Mouse (Mus musculus): Measurements from ENCODE around the gene Alk.

- TF ChIP-seq CTCF (IDR thresholded peaks at IDR 0.05; ENCODE audit: control insufficient read depth, insufficient read depth, insufficient read length) = no peak
- TF ChIP-seq USF1 (IDR thresholded peaks at IDR 0.05; ENCODE audit: low read depth) = no peak
- no peak for TF ChIP-seq MYOG (IDR thresholded peaks at IDR 0.05; ENCODE audit: control insufficient read depth, extremely low read depth, insufficient read length)
- TF ChIP-seq CEBPB (IDR thresholded peaks at IDR 0.05; ENCODE audit: low read depth) = no peak
These were observed 93.7 kb downstream of the Alk start for GRCm38 (mm10) chr17:72510746-72511145.

Data from C2C12 (cell line).